Mouse (Mus musculus) left cerebral cortex, postnatal 4 days (tissue): ENCODE data around the gene Pcdh9. TPM values are rescaled to one million over a fixed set of nuclear protein-coding genes. Genes with fewer than 3 reads are reported as not detected.

Source experiments
- DNase-seq: peaks from one replicate; pipeline ENCODE4 v3.0.0-alpha.2; 2022
- intact Hi-C: fragments of 180-260 bp; cut with DNase I; formaldehyde crosslinking; loops from one replicate; pipeline ENCODE4 v1.15.1; 2025
- total RNA-seq, 2 experiments: library from RNA; stranded (reverse); gene quantifications; 2 replicates each; pipeline ENCODE4 v1.2.3; 2021

Pcdh9 gene
- total RNA-seq, result 100 to 1,000 TPM; 177 to 178 TPM

GRCm38 (mm10) chr14:93890519-93891370 lies at the start of gene Pcdh9:
Gene Pcdh9 (minus strand): TSS chr14:93890679.
- intact Hi-C loops, result loop anchor here (10.0 kb wide), 1 partner anchor 1884 kb away; no protein-coding TSS in a partner anchor
- peak; percentile 98 for DNase-seq

DNA sequence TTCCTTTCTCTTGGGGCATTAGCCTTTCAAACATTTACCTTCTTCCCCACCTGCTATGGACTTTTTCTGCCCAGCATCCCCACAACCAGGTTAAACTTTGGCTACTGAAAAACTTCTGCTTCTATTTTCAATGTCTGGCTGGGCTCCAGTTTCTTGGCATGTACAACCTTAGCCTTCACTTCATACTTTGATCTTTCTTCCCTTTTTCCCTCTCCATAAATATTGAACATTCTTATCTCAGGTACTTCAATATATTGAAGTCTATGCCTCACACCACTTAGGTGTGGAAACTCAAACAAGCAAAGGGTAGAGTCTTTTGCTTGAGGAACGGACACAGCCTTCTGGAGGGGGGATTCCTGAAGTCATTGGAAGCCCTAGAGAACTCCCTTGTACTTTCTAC lies 16.4 kb upstream of the Pcdh9 start:
- intact Hi-C loops, result loop anchor here (10.0 kb wide), 1 partner anchor 1848 kb away; no protein-coding TSS in a partner anchor
- no peak for DNase-seq

GRCm38 (mm10) chr14:93898533-93898932 lies 8.1 kb upstream of the Pcdh9 start:
- no peak for DNase-seq
- intact Hi-C loops, result loop anchor here (10.0 kb wide), 1 partner anchor 1876 kb away; no protein-coding TSS in a partner anchor

DNA sequence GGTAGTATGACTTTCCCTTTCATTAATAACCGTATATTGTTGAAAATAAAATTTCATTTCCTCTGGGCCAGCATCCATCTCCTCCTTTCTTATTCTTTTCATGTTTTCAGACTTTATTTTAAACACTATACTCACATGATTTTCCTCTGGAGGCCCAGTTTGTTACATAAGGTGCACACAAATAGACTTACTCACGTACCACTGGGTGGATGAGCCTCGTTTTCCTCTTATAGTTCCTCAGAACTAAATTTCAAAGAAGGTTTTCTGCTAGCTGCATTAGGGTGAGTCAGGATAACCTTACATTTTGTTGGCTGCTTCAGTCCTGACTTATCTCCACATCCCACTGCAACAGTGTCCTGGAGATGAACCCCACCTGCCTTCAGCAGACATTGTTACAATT lies 4.7 kb upstream of the Pcdh9 start:
- DNase-seq, result no peak
- intact Hi-C loops, result loop anchor here (10.0 kb wide), 1 partner anchor 1880 kb away; no protein-coding TSS in a partner anchor

GRCm38 (mm10) chr14:93891371-93891746 lies 880 bp upstream of the Pcdh9 start:
- peak; percentile 38 for DNase-seq
- intact Hi-C loops, result loop anchor here (10.0 kb wide), 1 partner anchor 1883 kb away; no protein-coding TSS in a partner anchor

DNA sequence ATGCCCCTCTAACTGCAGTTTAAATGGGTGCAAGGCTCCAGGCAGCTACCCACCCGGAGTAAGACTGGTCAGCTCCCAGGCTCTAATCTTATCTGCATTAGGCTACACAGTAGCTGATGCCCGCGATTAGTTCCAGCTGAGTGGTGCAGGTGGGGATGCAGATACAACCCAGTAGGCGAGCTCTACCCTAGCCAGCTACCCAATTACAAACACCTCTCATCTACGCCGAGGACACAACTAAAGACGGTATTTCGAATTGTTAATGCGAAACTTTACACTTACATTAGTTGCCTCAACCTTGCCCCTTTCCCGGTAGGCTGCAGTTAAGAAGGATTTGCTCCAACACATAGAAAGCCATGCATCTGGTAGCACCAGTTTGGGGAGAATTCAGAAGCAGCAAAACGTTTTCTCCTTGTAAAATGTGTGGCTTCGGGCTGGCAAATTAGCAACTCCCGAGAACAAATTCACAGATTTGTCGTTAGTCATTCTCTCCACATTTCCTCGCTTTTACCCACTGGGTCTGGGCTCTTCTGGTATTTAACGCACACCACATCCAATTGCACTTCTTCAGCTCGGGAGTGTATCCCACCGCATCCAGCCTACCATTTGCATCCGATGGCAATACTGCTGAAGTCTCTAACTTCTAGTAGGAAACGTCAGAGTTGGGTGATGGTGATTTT lies 500 bp downstream of the Pcdh9 start:
- intact Hi-C loops, result loop anchor here (5.0 to 10.0 kb wide), 4 partner anchors 175 to 1885 kb away; no protein-coding TSS in a partner anchor

DNA sequence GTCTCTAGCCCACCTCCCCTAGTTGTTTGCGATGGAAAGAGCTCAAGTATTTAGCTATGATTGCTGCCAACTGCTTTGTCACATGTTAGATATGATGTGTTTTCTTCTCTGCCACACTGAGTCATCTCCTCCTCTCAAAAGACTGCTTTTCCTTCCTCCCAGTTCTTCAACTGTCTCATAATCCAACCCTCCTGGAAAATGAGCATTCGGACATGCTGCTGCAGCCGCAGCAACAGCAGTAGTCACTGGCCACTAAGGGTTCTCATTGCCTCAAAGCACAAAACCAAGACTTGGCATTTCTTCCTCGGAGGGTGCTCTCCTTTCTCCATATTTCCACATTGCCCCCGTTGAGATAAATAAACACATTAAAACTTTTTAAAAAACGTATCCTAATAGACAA lies 1.2 kb downstream of the Pcdh9 start:
- DNase-seq, result no peak
- intact Hi-C loops, result loop anchor here (5.0 to 10.0 kb wide), 3 partner anchors 174 to 574 kb away; no protein-coding TSS in a partner anchor

More for the DNA sequence above, 500 bp downstream of the Pcdh9 start:
- peak; percentile 48 for DNase-seq

DNA sequence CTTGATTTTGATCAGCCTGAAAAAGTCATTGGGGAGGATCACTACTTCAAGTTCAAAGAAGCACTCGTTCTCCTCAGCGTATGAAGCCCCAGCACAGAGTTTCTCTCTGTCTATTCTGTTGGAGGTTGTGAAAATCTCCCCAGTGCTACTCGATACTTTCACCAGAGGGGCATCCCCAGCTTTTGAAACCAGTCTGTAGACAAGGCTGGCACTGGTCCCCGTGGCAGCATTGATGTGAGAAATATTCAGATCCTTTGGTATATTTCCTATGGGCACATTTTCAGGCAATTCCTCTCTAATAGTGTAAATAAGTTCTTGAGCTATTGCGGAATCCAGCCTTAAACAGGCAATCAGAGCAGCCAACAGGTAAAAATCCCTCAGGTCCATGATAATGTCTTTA lies 2.1 kb downstream of the Pcdh9 start:
- no peak for DNase-seq
- intact Hi-C loops, result loop anchor here (5.0 to 10.0 kb wide), 3 partner anchors 174 to 574 kb away; no protein-coding TSS in a partner anchor

DNA sequence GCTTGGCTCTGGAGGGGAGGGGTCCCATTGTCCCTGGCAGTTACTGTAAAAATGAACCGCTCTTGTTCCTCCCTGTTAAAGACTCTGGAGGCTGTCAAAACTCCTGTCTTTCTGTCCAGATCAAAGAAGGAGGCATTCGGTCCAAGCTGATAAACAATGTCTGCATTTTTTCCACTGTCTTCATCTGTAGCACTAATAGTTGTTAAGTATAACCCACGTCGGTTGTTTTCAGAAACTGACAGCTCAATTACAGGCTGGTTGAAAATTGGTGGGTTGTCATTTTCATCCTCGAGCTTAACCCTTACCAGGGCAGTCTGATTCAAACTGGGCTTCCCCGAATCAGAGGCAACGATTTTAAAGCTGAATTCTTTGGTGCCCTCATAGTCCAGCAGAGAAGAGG lies 3.4 kb downstream of the Pcdh9 start:
- intact Hi-C loops, result loop anchor here (5.0 to 10.0 kb wide), 3 partner anchors 172 to 572 kb away; no protein-coding TSS in a partner anchor
- no peak for DNase-seq

GRCm38 (mm10) chr14:93885551-93886084 lies 4.9 kb downstream of the Pcdh9 start:
- no peak for DNase-seq
- intact Hi-C loops, result loop anchor here (5.0 to 10.0 kb wide), 3 partner anchors 171 to 571 kb away; no protein-coding TSS in a partner anchor

GRCm38 (mm10) chr14:93884467-93884866 lies 6.0 kb downstream of the Pcdh9 start:
- intact Hi-C loops, result loop anchor here (10.0 kb wide), 2 partner anchors 170 to 570 kb away; no protein-coding TSS in a partner anchor
- peak; percentile 85 for DNase-seq

- no peak for DNase-seq
- intact Hi-C loops, result loop anchor here (10.0 kb wide), 2 partner anchors 165 to 565 kb away; no protein-coding TSS in a partner anchor
These were observed 10.4 kb downstream of the Pcdh9 start for GRCm38 (mm10) chr14:93880071-93880470.

- no peak for DNase-seq
- intact Hi-C loops, result no loop called here
These were observed 14.5 kb downstream of the Pcdh9 start for GRCm38 (mm10) chr14:93875968-93876367.

GRCm38 (mm10) chr14:93868211-93868610 lies 22.3 kb downstream of the Pcdh9 start:
- intact Hi-C loops, result no loop called here

DNA sequence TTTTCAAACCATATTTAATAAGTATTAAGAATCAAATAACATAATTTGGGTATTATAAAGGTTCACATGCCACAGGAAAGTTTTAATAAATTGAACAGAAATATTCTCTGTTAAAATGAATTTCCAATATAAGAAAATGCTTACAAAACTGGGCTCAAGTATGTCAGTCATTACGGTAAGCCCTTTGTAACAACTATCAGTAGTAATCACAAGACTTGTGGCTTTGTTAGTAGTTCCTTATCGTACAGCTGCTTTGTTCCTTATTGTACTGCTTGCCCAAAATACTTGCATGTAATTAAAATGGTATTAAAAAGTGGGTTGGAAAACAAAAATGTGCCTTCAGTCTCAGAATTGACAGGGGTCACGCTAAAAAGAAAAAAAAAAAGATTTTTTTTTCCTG lies 32.4 kb downstream of the Pcdh9 start:
- intact Hi-C loops, result no loop called here
- no peak for DNase-seq

More at GRCm38 (mm10) chr14:93868211-93868610, 22.3 kb downstream of the Pcdh9 start:
- no peak for DNase-seq

DNA sequence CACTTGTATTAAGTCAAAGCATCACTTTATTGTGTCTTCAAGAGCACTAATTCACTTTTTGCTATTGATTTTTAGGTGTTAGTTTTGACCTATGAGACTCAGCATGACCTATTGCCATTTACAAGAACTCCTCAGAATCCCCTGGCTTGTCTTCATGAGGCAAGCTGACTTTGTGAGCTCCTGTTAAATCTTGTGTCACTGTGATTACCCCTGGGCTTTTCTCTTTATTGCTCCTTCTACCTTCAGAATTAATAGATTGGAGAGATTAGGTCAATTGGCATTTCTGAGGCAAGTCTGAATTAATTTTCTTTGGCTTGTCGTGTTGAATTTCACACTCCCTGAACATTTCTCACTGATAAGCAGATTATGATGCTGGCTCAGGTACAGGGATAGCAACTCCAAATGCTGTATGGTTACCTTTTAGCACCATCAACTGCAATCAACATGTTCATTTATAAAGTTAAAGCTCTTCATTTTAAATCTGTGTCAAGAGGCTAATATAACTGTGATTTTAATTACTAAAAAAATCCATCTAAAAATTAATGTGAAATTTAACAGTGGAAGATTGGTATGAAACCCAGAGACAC lies 44.3 kb downstream of the Pcdh9 start:
- no peak for DNase-seq
- intact Hi-C loops, result no loop called here

DNA sequence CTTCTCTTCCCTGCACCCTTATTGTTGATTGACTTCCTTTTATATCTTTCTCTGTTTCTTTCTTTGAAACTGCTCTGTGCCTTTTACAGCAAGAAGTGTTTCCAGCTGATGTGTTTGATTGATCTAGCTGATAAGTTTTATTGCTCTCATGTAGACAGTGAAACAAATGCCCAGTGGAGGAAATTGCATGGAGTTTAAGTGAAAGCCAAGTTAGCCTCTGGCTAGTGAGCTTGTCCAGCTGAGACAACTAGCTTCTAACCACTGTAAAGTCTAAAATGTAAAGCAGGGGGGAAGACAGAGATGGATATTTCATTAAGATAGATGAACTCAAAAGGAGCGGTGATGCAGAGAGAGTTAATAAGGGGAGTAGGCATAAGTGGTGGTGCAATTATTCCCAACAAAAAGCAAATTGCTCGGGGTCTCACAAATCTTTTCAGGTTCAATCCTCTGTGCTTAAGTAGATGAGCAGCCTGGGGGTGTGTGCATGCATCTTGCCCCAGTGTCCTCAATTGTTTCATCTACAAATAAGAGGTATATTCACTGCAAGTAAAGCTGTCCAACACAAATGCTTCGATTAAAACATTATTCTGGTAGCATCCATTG lies 47.7 kb downstream of the Pcdh9 start:
- no peak for DNase-seq
- intact Hi-C loops, result no loop called here

DNA sequence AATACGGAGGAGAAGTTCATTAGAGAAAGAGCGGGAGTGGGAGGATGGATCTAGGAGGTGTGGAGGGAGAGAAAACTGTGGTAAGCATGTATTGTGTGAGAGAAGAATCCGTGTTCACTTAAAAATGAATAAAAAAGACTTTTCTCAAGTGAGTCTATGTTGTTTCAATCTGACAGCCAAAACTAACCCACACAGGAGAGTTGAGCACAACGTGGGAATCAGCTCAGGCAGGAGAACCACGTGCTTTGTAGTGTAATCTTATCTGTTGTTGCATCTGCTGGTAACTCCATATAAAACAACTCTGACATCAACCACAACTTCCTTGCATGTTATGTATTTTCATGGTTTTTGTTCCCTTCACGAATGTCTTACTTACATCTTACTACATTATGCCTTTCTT lies 58.0 kb downstream of the Pcdh9 start:
- intact Hi-C loops, result no loop called here
- no peak for DNase-seq

GRCm38 (mm10) chr14:93827159-93827558 lies 63.3 kb downstream of the Pcdh9 start:
- intact Hi-C loops, result no loop called here
- no peak for DNase-seq

DNA sequence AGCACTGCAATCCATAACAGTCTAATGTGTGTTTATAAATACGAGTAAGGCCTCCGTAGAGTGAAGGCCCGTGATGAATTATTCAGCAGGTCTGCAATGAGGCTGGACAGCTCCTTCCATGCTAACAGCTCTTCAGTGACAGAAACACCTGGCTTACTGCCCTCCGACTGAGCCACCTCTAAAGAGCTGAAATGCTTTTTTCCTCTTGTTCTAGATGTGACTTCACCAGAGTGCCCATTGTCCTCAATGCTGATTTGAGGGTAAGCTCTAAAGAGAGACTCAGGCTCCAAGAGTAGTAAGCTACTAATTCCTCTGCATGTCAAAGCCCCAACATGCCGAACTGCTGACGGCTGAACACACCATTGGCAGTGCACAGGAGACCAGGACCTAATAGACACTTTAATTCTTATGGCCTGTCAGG lies 64.4 kb downstream of the Pcdh9 start:
- no peak for DNase-seq
- intact Hi-C loops, result no loop called here
